Mouse (Mus musculus): ENCODE data around the gene Pde2a. TPM values are rescaled to one million over a fixed set of nuclear protein-coding genes. Genes with fewer than 3 reads are reported as not detected.
"Not testable (repeated sequence)": the region's sequence is repeated elsewhere in the genome, so short reads cannot be mapped to it uniquely, and the experiment has no call there.

Pde2a gene
- polyA plus RNA-seq, 1 experiment: 49.3 TPM

GRCm38 (mm10) chr7:101547651-101548050, 126.2 kb downstream of the Pde2a start:
- Histone ChIP-seq H3ac (ENCODE audit: control insufficient read depth, insufficient read length) (no peak overlapping the region), H3K36me3 (ENCODE audit: control insufficient read depth, insufficient read depth) (no peaks in the 10 kb centered on the region), H3K4me2 (ENCODE audit: low read depth) (no peak overlapping the region), H3K27me3 (ENCODE audit: control insufficient read depth, insufficient read depth, insufficient read length) (peaks cover 8% of the 10 kb centered on the region), H3K79me2 (ENCODE audit: control insufficient read depth, insufficient read depth) (no peaks in the 10 kb centered on the region), H3K4me3 (no peak overlapping the region)
- TF ChIP-seq E2F4 (IDR thresholded peaks at IDR 0.05; ENCODE audit: insufficient read depth) (no peak), CEBPB (IDR thresholded peaks at IDR 0.05; ENCODE audit: insufficient read depth, poor library complexity, severe bottlenecking) (no peak), TCF3 (IDR thresholded peaks at IDR 0.05; ENCODE audit: insufficient read length, low read depth) (no peak), REST (IDR thresholded peaks at IDR 0.05; ENCODE audit: insufficient read depth, insufficient read length) (no peak)

- Histone ChIP-seq H3K36me3 (ENCODE audit: control insufficient read depth, insufficient read depth) (no peaks in the 10 kb centered on the region), H3K4me2 (ENCODE audit: low read depth) (no peak overlapping the region), H3K4me3 (no peak overlapping the region), H3K27me3 (ENCODE audit: control insufficient read depth, insufficient read depth, insufficient read length) (no peaks in the 10 kb centered on the region), H3K79me2 (ENCODE audit: control insufficient read depth, insufficient read depth) (no peaks in the 10 kb centered on the region), H3ac (ENCODE audit: control insufficient read depth, insufficient read length) (no peak overlapping the region)
- TF ChIP-seq USF1 (IDR thresholded peaks at IDR 0.05; ENCODE audit: low read depth) (no peak), MYOD1 (IDR thresholded peaks at IDR 0.05; ENCODE audit: control insufficient read depth in 1 of 3, insufficient read length in 2 of 3, low read depth in 2 of 3) (no peak), MYOG (IDR thresholded peaks at IDR 0.05; ENCODE audit: control insufficient read depth in 1 of 3, insufficient read depth in 1 of 3, insufficient read length in 2 of 3, low read depth in 2 of 3) (no peak), SRF (IDR thresholded peaks at IDR 0.05; ENCODE audit: control insufficient read depth, insufficient read length, low read depth) (no peak), TCF12 (IDR thresholded peaks at IDR 0.05; ENCODE audit: insufficient read depth, poor library complexity, severe bottlenecking) (no peak), MAX (IDR thresholded peaks at IDR 0.05; ENCODE audit: low read depth) (no peak), CEBPB (IDR thresholded peaks at IDR 0.05; ENCODE audit: insufficient read depth, poor library complexity, severe bottlenecking) (no peak), TCF3 (IDR thresholded peaks at IDR 0.05; ENCODE audit: insufficient read length, low read depth) (no peak), E2F4 (IDR thresholded peaks at IDR 0.05; ENCODE audit: insufficient read depth) (no peak), POLR2A (IDR thresholded peaks at IDR 0.05; ENCODE audit: insufficient read length, low read depth) (no peak), POLR2AphosphoS2 (IDR thresholded peaks at IDR 0.05; ENCODE audit: insufficient read length, low read depth) (no peak), REST (IDR thresholded peaks at IDR 0.05; ENCODE audit: insufficient read depth, insufficient read length) (no peak)
These were observed 127.8 kb downstream of the Pde2a start for GRCm38 (mm10) chr7:101549266-101549665.

- no peaks in the 10 kb centered on the region for H3K79me2 ChIP-seq (ENCODE audit: control insufficient read depth, insufficient read depth)
- TF ChIP-seq SRF (IDR thresholded peaks at IDR 0.05; ENCODE audit: control insufficient read depth, insufficient read length, low read depth) (no peak), MAX (IDR thresholded peaks at IDR 0.05; ENCODE audit: low read depth) (no peak), TCF12 (IDR thresholded peaks at IDR 0.05; ENCODE audit: insufficient read depth, poor library complexity, severe bottlenecking) (no peak), POLR2AphosphoS2 (IDR thresholded peaks at IDR 0.05; ENCODE audit: insufficient read length, low read depth) (no peak), E2F4 (IDR thresholded peaks at IDR 0.05; ENCODE audit: insufficient read depth) (no peak), CEBPB (IDR thresholded peaks at IDR 0.05; ENCODE audit: insufficient read depth, poor library complexity, severe bottlenecking) (no peak), MYOG (IDR thresholded peaks at IDR 0.05; ENCODE audit: control insufficient read depth in 1 of 3, insufficient read depth in 1 of 3, insufficient read length in 2 of 3, low read depth in 2 of 3) (no peak), MYOD1 (IDR thresholded peaks at IDR 0.05; ENCODE audit: control insufficient read depth in 1 of 3, insufficient read length in 2 of 3, low read depth in 2 of 3) (no peak), USF1 (IDR thresholded peaks at IDR 0.05; ENCODE audit: low read depth) (no peak), POLR2A (IDR thresholded peaks at IDR 0.05; ENCODE audit: insufficient read length, low read depth) (no peak), TCF3 (IDR thresholded peaks at IDR 0.05; ENCODE audit: insufficient read length, low read depth) (no peak)
- no peak overlapping the region for H3K4me3 ChIP-seq
- H3K27me3 ChIP-seq (ENCODE audit: control insufficient read depth, insufficient read depth, insufficient read length): no peaks in the 10 kb centered on the region
- no peak overlapping the region for H3ac ChIP-seq (ENCODE audit: control insufficient read depth, insufficient read length)
- H3K4me2 ChIP-seq (ENCODE audit: low read depth): no peak overlapping the region
- no peaks in the 10 kb centered on the region for H3K36me3 ChIP-seq (ENCODE audit: control insufficient read depth, insufficient read depth)
These were observed 129.4 kb downstream of the Pde2a start for GRCm38 (mm10) chr7:101550686-101551485.

- Histone ChIP-seq H3ac (ENCODE audit: control insufficient read depth, insufficient read length) (no peak overlapping the region), H3K27me3 (ENCODE audit: control insufficient read depth, insufficient read depth, insufficient read length) (no peaks in the 10 kb centered on the region), H3K4me3 (no peak overlapping the region), H3K79me2 (ENCODE audit: control insufficient read depth, insufficient read depth) (no peaks in the 10 kb centered on the region), H3K4me2 (ENCODE audit: low read depth) (no peak overlapping the region), H3K36me3 (ENCODE audit: control insufficient read depth, insufficient read depth) (no peaks in the 10 kb centered on the region)
- TF ChIP-seq POLR2AphosphoS2 (IDR thresholded peaks at IDR 0.05; ENCODE audit: insufficient read length, low read depth): no peak
- TF ChIP-seq CEBPB (IDR thresholded peaks at IDR 0.05; ENCODE audit: insufficient read depth, poor library complexity, severe bottlenecking): no peak
- no peak for TF ChIP-seq MYOG (IDR thresholded peaks at IDR 0.05; ENCODE audit: control insufficient read depth in 1 of 3, insufficient read depth in 1 of 3, insufficient read length in 2 of 3, low read depth in 2 of 3)
- no peak for TF ChIP-seq USF1 (IDR thresholded peaks at IDR 0.05; ENCODE audit: low read depth)
- no peak for TF ChIP-seq POLR2A (IDR thresholded peaks at IDR 0.05; ENCODE audit: insufficient read length, low read depth)
- TF ChIP-seq MAX (IDR thresholded peaks at IDR 0.05; ENCODE audit: low read depth): no peak
- no peak for TF ChIP-seq TCF12 (IDR thresholded peaks at IDR 0.05; ENCODE audit: insufficient read depth, poor library complexity, severe bottlenecking)
- no peak for TF ChIP-seq REST (IDR thresholded peaks at IDR 0.05; ENCODE audit: insufficient read depth, insufficient read length)
- no peak for TF ChIP-seq E2F4 (IDR thresholded peaks at IDR 0.05; ENCODE audit: insufficient read depth)
- no peak for TF ChIP-seq MYOD1 (IDR thresholded peaks at IDR 0.05; ENCODE audit: control insufficient read depth in 1 of 3, insufficient read length in 2 of 3, low read depth in 2 of 3)
- no peak for TF ChIP-seq SRF (IDR thresholded peaks at IDR 0.05; ENCODE audit: control insufficient read depth, insufficient read length, low read depth)
- TF ChIP-seq TCF3 (IDR thresholded peaks at IDR 0.05; ENCODE audit: insufficient read length, low read depth): no peak
These were observed 130.0 kb downstream of the Pde2a start for GRCm38 (mm10) chr7:101551530-101551929.

DNA sequence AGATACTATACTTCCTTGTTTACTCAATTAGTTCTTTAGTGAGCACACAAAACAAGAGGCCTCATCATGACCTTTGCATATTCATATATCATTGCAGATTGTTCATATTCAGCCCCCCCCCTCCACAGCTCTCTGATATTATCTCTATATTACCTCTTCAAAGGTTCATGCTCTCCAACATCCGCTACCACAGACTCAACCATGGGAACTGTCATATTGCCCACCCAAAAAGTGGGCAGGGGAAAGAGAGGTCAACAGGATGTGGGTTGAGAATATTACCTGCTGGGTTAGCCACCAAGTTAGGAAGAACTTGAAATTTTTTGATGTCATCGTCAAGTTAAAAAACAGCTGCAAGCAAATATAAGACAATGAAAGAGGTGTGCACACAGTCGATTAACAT, 134.0 kb downstream of the Pde2a start:
- not testable (repeated sequence) for H3K36me3 ChIP-seq (ENCODE audit: control insufficient read depth, insufficient read depth); H3K4me2 ChIP-seq (ENCODE audit: low read depth); H3K4me3 ChIP-seq; H3ac ChIP-seq (ENCODE audit: control insufficient read depth, insufficient read length); H3K27me3 ChIP-seq (ENCODE audit: control insufficient read depth, insufficient read depth, insufficient read length); H3K79me2 ChIP-seq (ENCODE audit: control insufficient read depth, insufficient read depth)

Data from myocyte (in vitro differentiated cells).